Mouse (Mus musculus) limb, embryonic 13.5 days (tissue): ENCODE measurements around the gene Trpm3. TPM values are rescaled to one million over a fixed set of nuclear protein-coding genes. Genes with fewer than 3 reads are reported as not detected.
A peak's percentile ranks its signal among the peaks of the same experiment; 100 is the strongest.

ENCODE experiments used
- ATAC-seq: fragments of 200-750 bp; cut with Nextera tagmentation; 2 replicates; pipeline ENCODE4 v1.8.0; 2017; ENCODE audit warnings: low read depth, moderate number of reproducible peaks, moderate TSS enrichment; ENCODE audit not compliant: low FRiP score
- H3K27ac ChIP-seq: fragments of 300-500 bp; sonication (generic); 2 replicates; pipeline ENCODE4 v1.5.1; 2015; ENCODE audit warnings: inconsistent platforms, mild to moderate bottlenecking, moderate library complexity
- H3K27me3 ChIP-seq: fragments of 300-500 bp; sonication (generic); 2 replicates; pipeline ENCODE4 v1.6.1; 2015; ENCODE audit warnings: mild to moderate bottlenecking, inconsistent platforms
- H3K36me3 ChIP-seq: fragments of 300-500 bp; sonication (generic); 2 replicates; pipeline ENCODE4 v1.6.1; 2015; ENCODE audit warnings: inconsistent platforms, mild to moderate bottlenecking, moderate library complexity
- H3K4me1 ChIP-seq: fragments of 300-500 bp; sonication (generic); 2 replicates; pipeline ENCODE4 v1.6.1; 2015; ENCODE audit warnings: inconsistent platforms
- H3K4me2 ChIP-seq: fragments of 300-500 bp; sonication (generic); replicated peaks from 2 replicates; pipeline ENCODE4 v1.6.1; 2015; ENCODE audit warnings: inconsistent platforms, mild to moderate bottlenecking, moderate library complexity
- H3K4me3 ChIP-seq: fragments of 300-500 bp; sonication (generic); 2 replicates; pipeline ENCODE4 v1.5.1; 2015; ENCODE audit warnings: moderate library complexity, mild to moderate bottlenecking, inconsistent platforms
- H3K9ac ChIP-seq: fragments of 300-500 bp; sonication (generic); 2 replicates; pipeline ENCODE4 v1.6.1; 2015; ENCODE audit warnings: mild to moderate bottlenecking, inconsistent platforms
- H3K9me3 ChIP-seq: fragments of 300-500 bp; sonication (generic); 2 replicates; pipeline ENCODE4 v1.6.1; 2016; ENCODE audit warnings: inconsistent platforms
- WGBS: fragments of 180-500 bp; shearing (Covaris S2); methylation state at CpG from one replicate; pipeline ENCODE4 v1.1.7; 2015; 5-methylcytosine and 5-hydroxymethylcytosine counted together
- polyA plus RNA-seq: library from polyadenylated mRNA; unstranded; fragments of >200 nt; fragmentation: Nextera tagmentation; extraction: Ambion mirVana; gene quantifications from 2 replicates; pipeline ENCODE4 v1.2.1, GENCODE M21; 2015

Gene Trpm3
- 5.1 and 6.3 TPM in 2 replicates for polyA plus RNA-seq

GRCm38 (mm10) chr19:22138590-22139421, at the start of gene Trpm3:
Trpm3 (plus strand) TSS chr19:22139046.
- H3K36me3 ChIP-seq: no peaks in the 10 kb centered on the region
- H3K4me3 ChIP-seq: peak within 1 kb of the TSS; percentile 32
- H3K27me3 ChIP-seq: peaks cover 15% of the 10 kb centered on the region
- peak; percentile 97 for ATAC-seq
- no peaks in the 10 kb centered on the region for H3K9me3 ChIP-seq
- WGBS: 1% methylated on average over 39 of the region's 39 CpGs
- H3K4me2 ChIP-seq: peak within 1 kb of the TSS; percentile 64
- H3K9ac ChIP-seq: no peak within 1 kb of the TSS
- H3K4me1 ChIP-seq: peaks cover 7% of the 10 kb centered on the region
- no peak within 1 kb of the TSS for H3K27ac ChIP-seq

DNA sequence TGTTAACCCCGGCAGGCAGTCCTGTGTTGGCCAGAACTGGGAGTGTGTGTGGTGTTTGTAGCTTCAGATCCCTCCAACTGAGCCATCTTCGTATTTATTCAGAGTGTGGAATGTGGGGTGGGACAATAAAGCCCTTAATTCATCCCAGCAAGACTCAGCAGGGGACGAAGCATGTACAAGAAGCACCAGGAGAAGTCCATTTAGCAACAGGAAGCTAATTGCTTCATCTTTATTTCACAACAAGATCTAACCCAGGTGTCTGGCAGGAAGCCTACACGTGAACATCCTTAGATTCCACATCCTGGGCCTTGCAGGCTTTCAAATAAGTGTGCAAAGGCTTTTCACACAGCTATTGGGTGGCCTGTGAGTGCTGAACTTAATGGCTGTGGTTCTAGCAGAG, 38.3 kb upstream of the Trpm3 start:
- WGBS: 45% methylated on average over 4 of the region's 4 CpGs

DNA sequence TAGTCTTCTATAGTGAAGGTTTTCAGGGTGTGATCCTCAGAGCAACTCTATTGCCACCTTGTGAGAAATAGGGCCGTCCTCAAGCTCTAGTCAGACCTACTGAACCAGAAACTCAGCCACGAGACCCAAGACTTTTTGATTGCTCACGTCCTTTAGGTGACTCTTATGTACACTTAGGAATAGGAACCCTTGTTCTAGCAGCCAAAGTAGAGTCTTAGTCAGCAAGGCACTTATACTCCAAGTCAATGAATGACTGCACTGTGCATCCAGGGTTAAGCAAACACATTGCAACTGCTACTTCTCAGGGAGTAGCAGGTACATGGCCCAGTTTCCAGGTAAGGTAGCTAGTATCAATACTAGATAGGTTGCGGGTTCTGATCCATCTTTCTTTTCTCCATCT, 35.0 kb upstream of the Trpm3 start:
- WGBS: 89% methylated on average over 4 of the region's 4 CpGs
- no peak overlapping the region for H3K27ac ChIP-seq

More for the DNA sequence above, 38.3 kb upstream of the Trpm3 start:
- H3K27me3 ChIP-seq: no peaks in the 10 kb centered on the region
- ATAC-seq: peak; percentile 32; the same call in 1 of the 2 replicates
- no peak overlapping the region for H3K9ac ChIP-seq
- no peaks in the 10 kb centered on the region for H3K4me1 ChIP-seq
- no peaks in the 10 kb centered on the region for H3K9me3 ChIP-seq
- no peaks in the 10 kb centered on the region for H3K36me3 ChIP-seq
- H3K27ac ChIP-seq: no peak overlapping the region
- H3K4me3 ChIP-seq: no peak overlapping the region
- H3K4me2 ChIP-seq: no peak overlapping the region

GRCm38 (mm10) chr19:22104848-22105484, 33.9 kb upstream of the Trpm3 start:
- Histone ChIP-seq H3K9me3 (no peaks in the 10 kb centered on the region), H3K36me3 (no peaks in the 10 kb centered on the region), H3K27ac (no peak overlapping the region), H3K4me2 (no peak overlapping the region), H3K27me3 (no peaks in the 10 kb centered on the region), H3K9ac (no peak overlapping the region), H3K4me3 (no peak overlapping the region), H3K4me1 (no peaks in the 10 kb centered on the region)
- WGBS: 75% methylated on average over 7 of the region's 7 CpGs
- no peak for ATAC-seq

More for the DNA sequence above, 35.0 kb upstream of the Trpm3 start:
- no peaks in the 10 kb centered on the region for H3K4me1 ChIP-seq
- H3K27me3 ChIP-seq: no peaks in the 10 kb centered on the region
- H3K9me3 ChIP-seq: no peaks in the 10 kb centered on the region
- ATAC-seq: no peak
- no peak overlapping the region for H3K9ac ChIP-seq
- H3K4me3 ChIP-seq: no peak overlapping the region
- no peaks in the 10 kb centered on the region for H3K36me3 ChIP-seq
- H3K4me2 ChIP-seq: no peak overlapping the region

DNA sequence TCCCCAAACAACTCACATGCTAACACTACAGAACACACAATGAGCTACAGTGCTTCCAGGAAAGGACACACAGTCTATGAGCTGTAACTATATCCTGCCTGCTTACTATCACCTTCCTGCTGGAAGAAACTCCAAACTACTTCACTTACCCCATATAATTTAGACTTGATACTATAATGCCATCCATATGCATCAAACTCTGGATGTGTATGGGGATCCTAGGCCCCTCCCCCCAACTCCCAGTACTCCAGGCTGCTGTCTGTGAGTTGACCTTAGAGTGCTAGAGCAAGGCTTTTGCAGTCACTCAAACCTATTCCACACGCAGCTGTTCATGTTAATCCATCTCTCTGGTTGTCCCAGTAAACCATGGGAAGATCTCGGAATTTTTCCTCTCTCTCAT, 33.2 kb upstream of the Trpm3 start:
- Histone ChIP-seq H3K27ac (no peak overlapping the region), H3K4me3 (no peak overlapping the region), H3K4me2 (no peak overlapping the region), H3K4me1 (no peaks in the 10 kb centered on the region), H3K9ac (no peak overlapping the region), H3K36me3 (no peaks in the 10 kb centered on the region), H3K9me3 (no peaks in the 10 kb centered on the region), H3K27me3 (no peaks in the 10 kb centered on the region)
- WGBS: 61% methylated on average over 2 of the region's 2 CpGs
- ATAC-seq: no peak

DNA sequence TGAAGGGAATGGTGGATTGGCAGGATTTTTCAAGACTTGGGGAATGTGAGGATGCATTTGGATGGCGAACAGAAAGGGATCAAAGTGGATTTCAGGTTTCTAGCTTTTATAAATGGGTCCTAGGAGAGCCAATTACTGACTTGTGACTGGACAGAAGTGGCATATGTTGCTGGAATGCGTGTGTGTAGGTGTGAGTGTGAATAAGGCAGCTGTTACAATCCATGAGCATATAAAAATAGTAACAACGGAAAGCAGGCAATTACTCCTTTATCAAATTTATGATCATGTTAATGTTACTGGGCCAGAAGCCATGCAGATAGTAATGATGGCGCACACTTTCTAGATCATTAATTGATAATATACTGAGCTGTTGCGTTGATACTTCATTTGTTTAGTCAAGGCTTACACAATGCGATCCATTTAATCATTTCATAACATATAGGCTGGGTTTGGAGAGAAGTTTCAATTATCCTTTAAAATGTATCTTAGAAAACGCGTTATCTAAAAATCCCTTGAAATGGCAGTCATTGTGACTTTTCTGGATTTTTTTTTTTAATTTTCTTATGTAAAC, 29.9 kb upstream of the Trpm3 start:
- no peaks in the 10 kb centered on the region for H3K36me3 ChIP-seq
- WGBS: 81% methylated on average over 8 of the region's 8 CpGs
- H3K4me2 ChIP-seq: no peak overlapping the region
- H3K27ac ChIP-seq: no peak overlapping the region
- no peaks in the 10 kb centered on the region for H3K4me1 ChIP-seq
- no peaks in the 10 kb centered on the region for H3K27me3 ChIP-seq
- H3K4me3 ChIP-seq: no peak overlapping the region
- no peaks in the 10 kb centered on the region for H3K9me3 ChIP-seq
- no peak overlapping the region for H3K9ac ChIP-seq
- ATAC-seq: no peak

- H3K4me1 ChIP-seq: no peaks in the 10 kb centered on the region
- H3K4me2 ChIP-seq: no peak overlapping the region
- H3K27ac ChIP-seq: no peak overlapping the region
- ATAC-seq: no peak
- H3K27me3 ChIP-seq: no peaks in the 10 kb centered on the region
- 84% methylated on average over 2 of the region's 2 CpGs for WGBS
- no peak overlapping the region for H3K9ac ChIP-seq
- no peaks in the 10 kb centered on the region for H3K36me3 ChIP-seq
- H3K9me3 ChIP-seq: no peaks in the 10 kb centered on the region
- no peak overlapping the region for H3K4me3 ChIP-seq
Measured at GRCm38 (mm10) chr19:22120976-22121375, 17.9 kb upstream of the Trpm3 start.

DNA sequence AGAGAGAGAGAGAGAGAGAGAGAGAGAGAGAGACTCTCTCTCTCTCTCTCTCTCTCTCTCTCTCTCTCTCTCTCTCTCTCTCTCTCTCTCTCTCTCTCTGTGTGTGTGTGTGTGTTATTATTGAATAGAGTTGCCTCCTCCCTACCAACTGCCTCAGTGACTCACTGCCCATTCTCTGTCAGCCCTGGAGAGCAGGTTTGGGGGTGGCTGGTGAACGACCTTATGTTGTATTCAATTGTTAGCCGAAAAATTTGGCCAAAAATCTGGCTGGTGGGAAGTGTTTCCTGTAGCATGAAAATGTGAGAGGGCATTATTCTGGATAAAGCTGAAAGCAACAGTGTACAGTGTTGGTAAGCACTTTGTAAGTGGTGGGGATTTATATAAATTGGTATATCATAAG, 17.2 kb upstream of the Trpm3 start:
- H3K9me3 ChIP-seq: no peaks in the 10 kb centered on the region
- H3K4me2 ChIP-seq: no peak overlapping the region
- H3K4me1 ChIP-seq: no peaks in the 10 kb centered on the region
- no peak overlapping the region for H3K4me3 ChIP-seq
- H3K27me3 ChIP-seq: no peaks in the 10 kb centered on the region
- no peak for ATAC-seq
- H3K27ac ChIP-seq: no peak overlapping the region
- H3K9ac ChIP-seq: no peak overlapping the region
- no peaks in the 10 kb centered on the region for H3K36me3 ChIP-seq
- WGBS: 86% methylated on average over 2 of the region's 2 CpGs

- no peak overlapping the region for H3K27ac ChIP-seq
- H3K36me3 ChIP-seq: no peaks in the 10 kb centered on the region
- H3K4me3 ChIP-seq: no peak overlapping the region
- peaks cover 3% of the 10 kb centered on the region for H3K27me3 ChIP-seq
- no peak for ATAC-seq
- H3K4me1 ChIP-seq: no peaks in the 10 kb centered on the region
- H3K9me3 ChIP-seq: no peaks in the 10 kb centered on the region
- no peak overlapping the region for H3K9ac ChIP-seq
- H3K4me2 ChIP-seq: no peak overlapping the region
- 66% methylated on average over 3 of the region's 3 CpGs for WGBS
Measured at GRCm38 (mm10) chr19:22132626-22133025, 6.2 kb upstream of the Trpm3 start.

DNA sequence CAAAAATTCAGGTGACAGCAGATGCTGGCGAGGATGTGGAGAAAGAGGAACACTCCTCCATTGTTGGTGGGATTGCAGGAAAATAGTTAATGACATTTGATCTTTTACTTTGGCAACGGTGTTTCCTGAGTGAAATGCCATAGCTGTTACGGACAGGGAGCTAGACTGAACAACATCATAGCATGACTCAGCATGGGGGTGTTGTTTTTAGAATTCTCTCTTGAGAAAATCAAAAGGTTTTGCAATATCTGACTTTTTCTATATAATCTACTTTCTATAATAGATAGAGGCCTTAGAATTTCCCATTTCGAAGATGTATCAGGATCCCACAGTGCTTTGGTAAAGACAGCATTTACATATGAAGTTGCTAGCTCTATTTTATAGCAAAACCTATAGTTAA, 39.7 kb downstream of the Trpm3 start:
- Histone ChIP-seq H3K4me2 (no peak overlapping the region), H3K9ac (no peak overlapping the region), H3K36me3 (no peaks in the 10 kb centered on the region), H3K27ac (no peak overlapping the region), H3K4me3 (no peak overlapping the region), H3K4me1 (no peaks in the 10 kb centered on the region), H3K27me3 (no peaks in the 10 kb centered on the region), H3K9me3 (no peaks in the 10 kb centered on the region)
- no peak for ATAC-seq
- WGBS: 75% methylated on average over 4 of the region's 4 CpGs

GRCm38 (mm10) chr19:22179017-22179416, 40.2 kb downstream of the Trpm3 start:
- no peak for ATAC-seq
- H3K4me2 ChIP-seq: no peak overlapping the region
- WGBS: 92% methylated on average over 2 of the region's 2 CpGs

GRCm38 (mm10) chr19:22180136-22180535, 41.3 kb downstream of the Trpm3 start:
- Histone ChIP-seq H3K4me1 (no peaks in the 10 kb centered on the region), H3K27ac (no peak overlapping the region), H3K9ac (no peak overlapping the region), H3K4me2 (no peak overlapping the region), H3K9me3 (no peaks in the 10 kb centered on the region), H3K4me3 (no peak overlapping the region), H3K36me3 (no peaks in the 10 kb centered on the region), H3K27me3 (no peaks in the 10 kb centered on the region)
- ATAC-seq: no peak
- 87% methylated on average over 3 of the region's 3 CpGs for WGBS

More at GRCm38 (mm10) chr19:22179017-22179416, 40.2 kb downstream of the Trpm3 start:
- no peaks in the 10 kb centered on the region for H3K4me1 ChIP-seq
- H3K27ac ChIP-seq: no peak overlapping the region
- no peaks in the 10 kb centered on the region for H3K9me3 ChIP-seq
- H3K27me3 ChIP-seq: no peaks in the 10 kb centered on the region
- H3K4me3 ChIP-seq: no peak overlapping the region
- H3K36me3 ChIP-seq: no peaks in the 10 kb centered on the region
- no peak overlapping the region for H3K9ac ChIP-seq
